ENCODE assay signal across 10 mouse cellular contexts in genomic region chr3:146151328-146151727, GRCm38 (mm10). TPM values are rescaled to one million over a fixed set of nuclear protein-coding genes. Genes with fewer than 3 reads are reported as not detected.
"Had no signal": no experiment of that assay in that cellular context is flagged by ENCODE, and none has a peak within 500 bp of the region (broad histone marks: within the 10 kb centered on the region; RNA-seq: fewer than 3 reads in every experiment).

No protein-coding gene starts in this region.

- DNase-seq: layer of hippocampus, adult 9-11 months; left cerebral cortex, postnatal 4 days; right cerebral cortex, postnatal 14 days had no signal

- H3K27ac ChIP-seq: hindbrain, postnatal 0 days; limb, embryonic 13.5 days; midbrain, embryonic 13.5 days; stomach, embryonic 15.5 days had no signal

- H3K4me3 ChIP-seq: midbrain, embryonic 13.5 days had no signal

- ATAC-seq: hindbrain, postnatal 0 days; midbrain, embryonic 13.5 days had no signal

- H3K9ac ChIP-seq: midbrain, embryonic 13.5 days; stomach, embryonic 15.5 days had no signal

- H3K36me3 ChIP-seq: limb, embryonic 13.5 days; midbrain, embryonic 13.5 days; stomach, embryonic 15.5 days had no signal

- H3K9me3 ChIP-seq: limb, embryonic 13.5 days; midbrain, embryonic 13.5 days; stomach, embryonic 15.5 days had no signal

RNA-seq across cellular contexts. Expression of gene Mcoln2, which starts 1.7 kb away (rescaled TPM):
- polyA plus RNA-seq: neural tube, embryonic 14.5 days had no signal

RNA-seq across cellular contexts. Expression of gene Wdr63, which starts 43.4 kb away (rescaled TPM):
- polyA plus RNA-seq: intestine, embryonic 14.5 days; spleen, adult 2 months had no signal
